Mouse (Mus musculus): ENCODE measurements around the gene Ddi1.
"Not testable (repeated sequence)": the region's sequence is repeated elsewhere in the genome, so short reads cannot be mapped to it uniquely, and the experiment has no call there.

The Ddi1 gene

GRCm38 (mm10) chr9:6269796-6270280, at the start of gene Ddi1:
Gene Ddi1 (minus strand): TSS chr9:6269846.
- no peak for DNase-seq

GRCm38 (mm10) chr9:6317114-6317513, 47.5 kb upstream of the Ddi1 start:
- no peak for DNase-seq

GRCm38 (mm10) chr9:6305847-6306246, 36.2 kb upstream of the Ddi1 start:
- no peak for DNase-seq

GRCm38 (mm10) chr9:6304590-6304989, 34.9 kb upstream of the Ddi1 start:
- no peak for DNase-seq

GRCm38 (mm10) chr9:6302050-6302449, 32.4 kb upstream of the Ddi1 start:
- DNase-seq = no peak

- DNase-seq = no peak
Measured at GRCm38 (mm10) chr9:6298547-6298946, 28.9 kb upstream of the Ddi1 start.

- DNase-seq = no peak
Measured at GRCm38 (mm10) chr9:6289211-6289696, 19.6 kb upstream of the Ddi1 start.

- no peak for DNase-seq
Measured at GRCm38 (mm10) chr9:6286770-6287169, 17.1 kb upstream of the Ddi1 start.

GRCm38 (mm10) chr9:6277526-6277925, 7.9 kb upstream of the Ddi1 start:
- DNase-seq = no peak

- DNase-seq = no peak
Measured at GRCm38 (mm10) chr9:6276395-6276794, 6.7 kb upstream of the Ddi1 start.

- no peak for DNase-seq
Measured at GRCm38 (mm10) chr9:6264820-6265219, 4.8 kb downstream of the Ddi1 start.

GRCm38 (mm10) chr9:6257072-6257471, 12.6 kb downstream of the Ddi1 start:
- no peak for DNase-seq

GRCm38 (mm10) chr9:6251990-6252389, 17.7 kb downstream of the Ddi1 start:
- DNase-seq = no peak

GRCm38 (mm10) chr9:6250320-6250719, 19.3 kb downstream of the Ddi1 start:
- no peak for DNase-seq

- DNase-seq = not testable (repeated sequence)
Measured at GRCm38 (mm10) chr9:6235982-6236381, 33.7 kb downstream of the Ddi1 start.

- DNase-seq = no peak
Measured at GRCm38 (mm10) chr9:6217505-6217904, 52.1 kb downstream of the Ddi1 start.

GRCm38 (mm10) chr9:6212862-6213261, 56.8 kb downstream of the Ddi1 start:
- DNase-seq = no peak

Data from cerebellum, adult 8-10 months (tissue).